Mouse (Mus musculus): ENCODE data around the gene Usp29. TPM values are rescaled to one million over a fixed set of nuclear protein-coding genes. Genes with fewer than 3 reads are reported as not detected.

The Usp29 gene
- 67.4 and 69.2 TPM in 2 replicates for total RNA-seq (2014; rRNA removed)
- polyA plus RNA-seq (2015; fragmentation: Nextera tagmentation; extraction: Ambion mirVana) = 30.4 and 32.1 TPM in 2 replicates

DNA sequence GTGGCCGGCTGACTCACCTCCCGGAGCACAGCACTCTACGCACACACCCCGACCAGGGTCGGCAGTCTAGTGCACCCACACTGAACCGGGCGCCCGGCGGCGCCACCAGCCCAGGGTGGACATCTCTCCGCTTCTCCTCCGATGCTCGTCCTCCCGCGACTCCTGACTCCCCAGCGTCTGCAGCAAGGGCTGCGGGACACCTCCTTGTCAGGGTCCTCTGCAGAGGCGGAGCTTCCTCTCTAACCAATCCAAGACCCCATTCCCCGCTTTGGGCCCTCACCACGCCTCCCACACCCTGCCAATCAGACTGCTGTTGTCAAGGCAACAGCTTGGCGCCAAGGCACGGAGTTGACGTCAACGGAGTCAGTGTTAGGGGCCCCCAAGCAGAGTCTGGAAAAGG lies at the start of gene Usp29, which contains the start of gene Peg3:
Gene Usp29 (plus strand): TSS at position 338 of the 400 bp plus-strand sequence.
Gene Peg3 (minus strand): TSS at position 191 of the 400 bp plus-strand sequence.
- Histone ChIP-seq H3K27ac (peak within 1 kb of the TSS; percentile 94), H3K4me3 (ENCODE audit: low read length) (peak within 1 kb of the TSS; percentile 60), H3K9me3 (ENCODE audit: low read length) (0 out of 2 replicates have a peak, but pooled peaks cover 5% of the 10 kb centered on the region), H3K4me1 (ENCODE audit: insufficient read depth, low read length) (no peaks in the 10 kb centered on the region), H3K27me3 (ENCODE audit: insufficient read depth, low read length) (no peaks in the 10 kb centered on the region), H3K36me3 (ENCODE audit: insufficient read depth, low read length) (no peaks in the 10 kb centered on the region), H3K9ac (replicated peaks; ENCODE audit: low read length) (peak within 1 kb of the TSS; percentile 76), H3K4me2 (ENCODE audit: low read depth, low read length) (peak within 1 kb of the TSS; percentile 53)
- TF ChIP-seq CTCF (IDR thresholded peaks at IDR 0.05; ENCODE audit: low read depth) = peak; percentile 27
- peak; percentile 47 for ATAC-seq
- peak; percentile 94 for DNase-seq (ENCODE audit: low spot score)
- 57% methylated on average over 24 of the region's 24 CpGs for WGBS

DNA sequence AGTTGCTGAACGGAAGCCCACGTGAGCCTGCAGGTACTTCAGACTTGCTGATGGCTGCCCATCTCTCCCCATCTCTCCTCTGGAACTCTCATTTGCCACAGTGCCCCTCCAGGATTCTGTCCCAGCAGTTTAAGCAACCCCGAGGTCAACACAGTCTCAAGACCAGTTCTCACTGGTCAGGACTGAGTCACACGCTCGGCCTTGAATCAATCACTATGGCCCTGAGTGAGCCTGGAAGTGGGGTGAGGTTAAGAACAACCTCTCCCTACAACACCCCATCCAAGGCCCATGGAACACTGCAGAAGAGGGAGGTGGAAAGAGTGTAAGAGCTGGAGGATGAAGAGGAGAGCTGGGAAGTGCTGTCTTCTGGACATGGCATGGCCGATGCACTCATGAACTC lies 44.9 kb upstream of the Usp29 start:
- Histone ChIP-seq H3K9me3 (ENCODE audit: low read length) (no peaks in the 10 kb centered on the region), H3K9ac (replicated peaks; ENCODE audit: low read length) (no peak overlapping the region), H3K4me1 (ENCODE audit: insufficient read depth, low read length) (no peaks in the 10 kb centered on the region), H3K27me3 (ENCODE audit: insufficient read depth, low read length) (no peaks in the 10 kb centered on the region), H3K36me3 (ENCODE audit: insufficient read depth, low read length) (no peaks in the 10 kb centered on the region), H3K4me2 (ENCODE audit: low read depth, low read length) (no peak overlapping the region), H3K27ac (no peak overlapping the region), H3K4me3 (ENCODE audit: low read length) (no peak overlapping the region)
- DNase-seq (ENCODE audit: low spot score) (no peak), ATAC-seq (no peak)
- 92% methylated on average over 6 of the region's 6 CpGs for WGBS
- TF ChIP-seq CTCF (IDR thresholded peaks at IDR 0.05; ENCODE audit: low read depth) = no peak

DNA sequence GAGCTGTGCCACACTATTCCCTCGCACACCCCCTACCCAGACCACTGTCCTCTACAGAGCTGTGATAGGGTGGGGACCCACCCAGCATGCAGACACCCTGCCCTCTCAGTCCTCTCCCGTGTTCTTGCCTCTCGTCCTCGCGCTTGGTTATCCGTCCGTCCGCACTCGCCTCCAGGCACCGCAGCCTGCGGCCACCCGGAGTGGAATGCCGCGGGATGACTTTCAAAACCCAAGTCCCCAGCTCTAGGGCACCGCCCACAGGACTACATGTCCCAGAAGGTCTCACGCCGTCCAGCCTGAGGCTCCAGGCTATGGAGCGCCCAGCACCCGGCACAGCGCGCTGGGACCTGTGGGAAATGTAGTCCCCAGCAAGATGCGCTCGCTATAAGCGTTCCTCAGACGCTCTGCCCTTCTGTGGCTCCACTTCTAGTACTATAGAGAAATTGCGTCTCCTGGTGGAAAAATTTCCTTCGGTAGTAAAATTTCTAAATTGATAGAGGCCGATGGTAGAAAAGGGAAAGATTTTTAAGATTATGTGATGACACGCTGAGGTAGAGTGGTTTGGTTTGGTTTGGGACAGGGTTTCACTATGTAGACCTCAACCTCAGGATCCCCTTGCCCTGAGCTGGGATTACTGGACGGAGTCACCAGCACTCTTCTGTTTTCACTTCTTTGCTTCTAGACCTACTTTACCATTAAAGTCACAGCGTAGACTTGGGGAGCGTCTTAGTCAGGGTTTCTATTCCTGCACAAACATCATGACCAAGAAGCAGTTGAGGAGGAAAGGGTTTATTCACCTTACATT lies 33.9 kb upstream of the Usp29 start, which contains the start of gene Zim1:
Gene Zim1 (minus strand): TSS at position 210 of the 805 bp plus-strand sequence.
- no peaks in the 10 kb centered on the region for H3K9me3 ChIP-seq (ENCODE audit: low read length)
- H3K27ac ChIP-seq = no peak within 1 kb of the TSS
- TF ChIP-seq CTCF (IDR thresholded peaks at IDR 0.05; ENCODE audit: low read depth) = peak; percentile 60
- peak; percentile 100 for ATAC-seq
- H3K4me1 ChIP-seq (ENCODE audit: insufficient read depth, low read length) = no peaks in the 10 kb centered on the region
- peak; percentile 95 for DNase-seq (ENCODE audit: low spot score)
- H3K27me3 ChIP-seq (ENCODE audit: insufficient read depth, low read length) = no peaks in the 10 kb centered on the region
- H3K4me2 ChIP-seq (ENCODE audit: low read depth, low read length) = peak within 1 kb of the TSS; percentile 59
- H3K9ac ChIP-seq (replicated peaks; ENCODE audit: low read length) = peak within 1 kb of the TSS; percentile 35; the same call in 1 of the 2 replicates
- H3K4me3 ChIP-seq (ENCODE audit: low read length) = peak within 1 kb of the TSS; percentile 41
- H3K36me3 ChIP-seq (ENCODE audit: insufficient read depth, low read length) = no peaks in the 10 kb centered on the region
- 11% methylated on average over 32 of the region's 32 CpGs for WGBS

DNA sequence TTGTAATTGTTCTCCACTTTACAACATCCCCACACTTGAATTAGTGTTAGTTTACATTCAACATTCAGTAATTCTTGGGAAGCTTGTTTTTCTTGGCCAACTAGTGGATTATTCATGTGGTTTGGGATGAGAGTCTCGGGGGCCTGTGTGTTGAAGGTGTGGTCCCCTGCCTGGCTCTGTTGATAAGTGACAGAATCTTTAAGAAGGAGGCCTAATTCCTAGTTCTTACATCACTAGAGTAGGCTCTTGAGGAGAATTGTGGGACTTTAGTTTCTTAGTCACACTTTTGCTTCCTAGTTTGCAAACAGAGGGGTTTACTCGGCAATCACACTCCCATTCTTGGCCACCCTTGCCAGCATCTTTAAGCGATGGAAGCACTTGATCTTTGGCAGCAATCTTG lies 31.1 kb upstream of the Usp29 start:
- no peak for TF ChIP-seq CTCF (IDR thresholded peaks at IDR 0.05; ENCODE audit: low read depth)
- Histone ChIP-seq H3K4me2 (ENCODE audit: low read depth, low read length) (no peak overlapping the region), H3K4me3 (ENCODE audit: low read length) (no peak overlapping the region), H3K27ac (no peak overlapping the region), H3K9ac (replicated peaks; ENCODE audit: low read length) (no peak overlapping the region), H3K27me3 (ENCODE audit: insufficient read depth, low read length) (no peaks in the 10 kb centered on the region), H3K36me3 (ENCODE audit: insufficient read depth, low read length) (no peaks in the 10 kb centered on the region), H3K4me1 (ENCODE audit: insufficient read depth, low read length) (no peaks in the 10 kb centered on the region), H3K9me3 (ENCODE audit: low read length) (no peaks in the 10 kb centered on the region)
- WGBS = 79% methylated on average over 3 of the region's 3 CpGs
- DNase-seq (ENCODE audit: low spot score) (no peak), ATAC-seq (no peak)

DNA sequence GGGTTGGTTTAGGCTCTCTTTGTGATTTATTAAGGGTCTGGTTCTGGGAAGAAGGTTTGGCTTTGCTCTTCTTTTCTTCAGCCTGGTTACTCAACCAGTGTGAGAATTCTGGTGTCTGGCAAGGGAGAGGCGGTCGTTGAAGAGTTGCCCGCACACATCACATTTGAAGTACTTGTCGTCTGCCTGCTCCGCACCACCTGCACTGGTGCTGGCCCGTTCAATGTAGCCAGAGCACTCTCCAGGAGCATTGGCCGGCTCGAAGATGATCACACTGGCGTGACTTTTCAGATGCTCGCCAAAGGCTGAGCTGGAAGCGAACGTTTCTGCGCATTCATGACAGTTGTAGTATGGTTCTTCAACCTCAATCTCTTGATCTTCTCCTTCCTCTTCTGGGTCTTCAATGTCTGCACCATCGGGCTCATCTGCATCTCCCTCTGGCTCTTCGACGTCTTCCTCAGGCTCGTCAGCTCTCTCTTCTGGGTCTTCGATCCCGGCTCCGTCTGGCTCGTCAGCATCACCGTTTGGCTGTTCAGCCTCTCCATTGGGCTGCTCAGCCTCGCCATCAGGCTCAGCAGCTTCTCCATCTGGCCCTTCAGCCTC lies 22.9 kb upstream of the Usp29 start:
- no peak for DNase-seq (ENCODE audit: low spot score)
- H3K9ac ChIP-seq (replicated peaks; ENCODE audit: low read length) = no peak overlapping the region
- H3K4me3 ChIP-seq (ENCODE audit: low read length) = no peak overlapping the region
- no peaks in the 10 kb centered on the region for H3K4me1 ChIP-seq (ENCODE audit: insufficient read depth, low read length)
- no peaks in the 10 kb centered on the region for H3K27me3 ChIP-seq (ENCODE audit: insufficient read depth, low read length)
- H3K4me2 ChIP-seq (ENCODE audit: low read depth, low read length) = no peak overlapping the region
- no peaks in the 10 kb centered on the region for H3K9me3 ChIP-seq (ENCODE audit: low read length)
- TF ChIP-seq CTCF (IDR thresholded peaks at IDR 0.05; ENCODE audit: low read depth) = no peak
- 94% methylated on average over 23 of the region's 23 CpGs for WGBS
- peaks cover 19% of the 10 kb centered on the region for H3K36me3 ChIP-seq (ENCODE audit: insufficient read depth, low read length)
- H3K27ac ChIP-seq = no peak overlapping the region
- ATAC-seq = no peak

DNA sequence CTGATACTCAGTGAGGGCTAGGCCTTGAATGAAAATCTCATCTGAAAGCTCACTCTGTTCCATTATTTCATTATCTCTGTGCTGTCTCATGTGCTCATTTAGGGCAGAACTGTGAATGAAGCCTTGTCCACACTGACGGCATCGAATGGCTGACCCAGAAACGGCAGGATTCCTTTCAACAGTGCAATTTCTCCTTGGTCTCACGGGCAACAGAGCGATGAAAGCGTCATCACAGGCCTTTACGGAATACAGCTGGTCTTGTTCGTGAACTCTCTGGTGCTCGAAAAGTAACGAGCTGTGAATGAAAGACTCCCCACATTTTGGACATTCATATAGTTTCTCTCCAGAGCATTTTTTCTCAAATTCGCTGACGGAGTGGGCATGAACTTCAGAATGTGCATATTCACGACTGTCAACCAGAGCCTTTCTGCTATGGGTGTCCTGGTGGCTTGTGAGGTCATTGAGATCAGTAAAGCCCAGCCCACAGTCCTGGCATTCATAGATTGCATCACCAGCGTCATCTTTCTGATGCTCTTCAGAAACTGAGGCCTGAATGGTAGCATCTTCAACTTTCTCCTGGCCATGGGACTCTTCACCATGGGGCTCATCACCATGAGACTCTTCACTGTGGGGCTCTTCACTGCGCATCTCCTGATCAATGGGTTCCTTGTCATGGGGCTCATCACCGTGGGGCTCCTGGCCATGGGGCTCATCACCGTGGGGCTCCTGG lies 21.8 kb upstream of the Usp29 start:
- H3K4me2 ChIP-seq (ENCODE audit: low read depth, low read length) = no peak overlapping the region
- no peak for TF ChIP-seq CTCF (IDR thresholded peaks at IDR 0.05; ENCODE audit: low read depth)
- no peak overlapping the region for H3K9ac ChIP-seq (replicated peaks; ENCODE audit: low read length)
- WGBS = 81% methylated on average over 17 of the region's 17 CpGs
- no peak overlapping the region for H3K27ac ChIP-seq
- DNase-seq (ENCODE audit: low spot score) = no peak
- no peaks in the 10 kb centered on the region for H3K27me3 ChIP-seq (ENCODE audit: insufficient read depth, low read length)
- 0 out of 2 replicates have a peak, but pooled peaks have one; percentile 18 for ATAC-seq
- H3K36me3 ChIP-seq (ENCODE audit: insufficient read depth, low read length) = peaks cover 25% of the 10 kb centered on the region
- H3K4me3 ChIP-seq (ENCODE audit: low read length) = no peak overlapping the region
- no peaks in the 10 kb centered on the region for H3K4me1 ChIP-seq (ENCODE audit: insufficient read depth, low read length)
- H3K9me3 ChIP-seq (ENCODE audit: low read length) = no peaks in the 10 kb centered on the region

All from hindbrain, postnatal 0 days (tissue).